15 mouse cellular contexts compared by ENCODE assay signal in genomic region chr11:95104266-95104665, GRCm38 (mm10). TPM values are rescaled to one million over a fixed set of nuclear protein-coding genes. Genes with fewer than 3 reads are reported as not detected.
A peak's percentile ranks its signal among the peaks of the same experiment; 100 is the strongest.
DNase-seq lines count a peak whose midpoint lies in the region; ATAC-seq and TF ChIP-seq lines count a peak whose summit lies in the region.
"Had no signal": no experiment of that assay in that cellular context is flagged by ENCODE, and none has a peak within 500 bp of the region (broad histone marks: within the 10 kb centered on the region; RNA-seq: fewer than 3 reads in every experiment).

No protein-coding gene starts in this region.

- peak; percentile 69 for DNase-seq in kidney, adult 9 months
- no peak for DNase-seq in kidney, adult 18-20 months
- DNase-seq in lung, adult 2 months = no peak
- DNase-seq in midbrain, embryonic 14.5 days = no peak
- DNase-seq in right cerebral cortex, adult 2 months (ENCODE audit: low spot score in 2 of 2) = no peak
- DNase-seq: cerebellum, postnatal 36 days; thymus, adult 2 months had no signal

- H3K4me2 ChIP-seq in midbrain, embryonic 14.5 days (ENCODE audit: low read length) = no peak overlapping the region
- H3K4me2 ChIP-seq: hindbrain, embryonic 15.5 days; limb, embryonic 15.5 days had no signal

- peak; percentile 21; the same call in 1 of the 2 replicates for TF ChIP-seq CTCF in lung, adult 2 months (IDR thresholded peaks at IDR 0.05; ENCODE audit: insufficient read depth, low read length)

- H3K27me3 ChIP-seq in midbrain, embryonic 14.5 days (ENCODE audit: control insufficient read depth, insufficient read depth, low read length) = no peaks in the 10 kb centered on the region
- H3K27me3 ChIP-seq: hindbrain, embryonic 15.5 days; midbrain, embryonic 15.5 days had no signal

- WGBS in lung, adult 2 months = 37% methylated on average over 6 of the region's 6 CpGs
- 80% methylated on average over 6 of the region's 6 CpGs for WGBS in midbrain, embryonic 14.5 days

- H3K9ac ChIP-seq in midbrain, embryonic 14.5 days (replicated peaks; ENCODE audit: low read length) = no peak overlapping the region
- H3K9ac ChIP-seq: forebrain, embryonic 12.5 days; hindbrain, embryonic 15.5 days; limb, embryonic 15.5 days; midbrain, embryonic 15.5 days had no signal

- no peak for TF ChIP-seq POLR2A in lung, adult 2 months (IDR thresholded peaks at IDR 0.05; ENCODE audit: borderline replicate concordance, extremely low read depth, low read depth, low read length)

- H3K27ac ChIP-seq in midbrain, embryonic 14.5 days (replicated peaks; ENCODE audit: low read depth, low read length) = no peak overlapping the region
- H3K27ac ChIP-seq: forebrain, embryonic 12.5 days; hindbrain, embryonic 15.5 days; left cerebral cortex, adult 2 months; limb, embryonic 15.5 days; midbrain, embryonic 15.5 days had no signal

- peak; percentile 70 for ATAC-seq in common myeloid progenitor, adult 5-6 weeks (replicated peaks; ENCODE audit: low read depth, poor library complexity, severe bottlenecking)
- no peak for ATAC-seq in midbrain, embryonic 14.5 days (ENCODE audit: low FRiP score, low TSS enrichment)
- no peak for ATAC-seq in granulocyte monocyte progenitor cell, adult 5-6 weeks (replicated peaks; ENCODE audit: poor library complexity, severe bottlenecking)
- ATAC-seq: midbrain, embryonic 15.5 days had no signal

- no peak overlapping the region for H3K4me3 ChIP-seq in lung, adult 2 months (replicated peaks; ENCODE audit: extremely low read depth, low read depth, low read length)
- no peak overlapping the region for H3K4me3 ChIP-seq in midbrain, embryonic 14.5 days (replicated peaks; ENCODE audit: low read depth, low read length)
- H3K4me3 ChIP-seq: forebrain, embryonic 12.5 days; hindbrain, embryonic 15.5 days; left cerebral cortex, adult 2 months; limb, embryonic 15.5 days; midbrain, embryonic 15.5 days had no signal

- H3K4me1 ChIP-seq in lung, adult 2 months (ENCODE audit: control insufficient read depth, insufficient read depth, low read length) = peaks cover 2% of the 10 kb centered on the region; the same call in 1 of the 2 replicates
- peaks cover 5% of the 10 kb centered on the region; the same call in 1 of the 2 replicates for H3K4me1 ChIP-seq in midbrain, embryonic 14.5 days (ENCODE audit: control insufficient read depth, insufficient read depth, low read length)

- H3K36me3 ChIP-seq in midbrain, embryonic 14.5 days (ENCODE audit: control insufficient read depth, insufficient read depth, low read length) = no peaks in the 10 kb centered on the region
- H3K36me3 ChIP-seq: forebrain, embryonic 12.5 days; hindbrain, embryonic 15.5 days; limb, embryonic 15.5 days; midbrain, embryonic 15.5 days had no signal

- no peaks in the 10 kb centered on the region for H3K9me3 ChIP-seq in midbrain, embryonic 14.5 days (ENCODE audit: control insufficient read depth, low read length)
- H3K9me3 ChIP-seq: forebrain, embryonic 12.5 days; hindbrain, embryonic 15.5 days; limb, embryonic 15.5 days; midbrain, embryonic 15.5 days had no signal

RNA-seq across cellular contexts. Expression of gene Dlx3, which starts 15.7 kb away (rescaled TPM):
- total RNA-seq in common myeloid progenitor, adult 5-6 weeks (2017) = not detected in 2 replicates
- polyA plus RNA-seq in lung, adult 2 months (2012; rRNA removed) = 0.05 and 2.0 TPM in 2 replicates
- 0.13 and 0.38 TPM in 2 replicates for polyA plus RNA-seq in midbrain, embryonic 14.5 days (2014; fragmentation: Nextera tagmentation; extraction: Ambion mirVana)
- total RNA-seq in granulocyte monocyte progenitor cell, adult 5-6 weeks (2014; fragmentation: Nextera tagmentation) = not detected in 2 replicates
- not detected in 2 replicates for total RNA-seq in granulocyte monocyte progenitor cell, adult 5-6 weeks (2017)
- total RNA-seq: adrenal gland, postnatal 36 days; left cerebral cortex, adult 2 months had no signal

RNA-seq across cellular contexts. Expression of gene Itga3, which starts 27.7 kb away (rescaled TPM):
- total RNA-seq in common myeloid progenitor, adult 5-6 weeks (2017) = 0.05 TPM in 1 of 2 replicates, not detected in the other
- 181 and 187 TPM in 2 replicates for polyA plus RNA-seq in lung, adult 2 months (2012; rRNA removed)
- polyA plus RNA-seq in midbrain, embryonic 14.5 days (2014; fragmentation: Nextera tagmentation; extraction: Ambion mirVana) = 9.0 and 11.7 TPM in 2 replicates
- not detected in 2 replicates for total RNA-seq in granulocyte monocyte progenitor cell, adult 5-6 weeks (2014; fragmentation: Nextera tagmentation)
- total RNA-seq in granulocyte monocyte progenitor cell, adult 5-6 weeks (2017) = not detected in 2 replicates

RNA-seq across cellular contexts. Expression of gene Dlx4, which starts 41.8 kb away (rescaled TPM):
- not detected in 2 replicates for total RNA-seq in common myeloid progenitor, adult 5-6 weeks (2017)
- polyA plus RNA-seq in lung, adult 2 months (2012; rRNA removed) = 0.20 and 0.50 TPM in 2 replicates
- polyA plus RNA-seq in midbrain, embryonic 14.5 days (2014; fragmentation: Nextera tagmentation; extraction: Ambion mirVana) = 0.12 TPM in 1 of 2 replicates, not detected in the other
- not detected in 2 replicates for total RNA-seq in granulocyte monocyte progenitor cell, adult 5-6 weeks (2014; fragmentation: Nextera tagmentation)
- not detected in 2 replicates for total RNA-seq in granulocyte monocyte progenitor cell, adult 5-6 weeks (2017)
- total RNA-seq: adrenal gland, postnatal 36 days; left cerebral cortex, adult 2 months had no signal
- polyA plus RNA-seq: hindbrain, embryonic 15.5 days; midbrain, embryonic 15.5 days had no signal
